Mouse (Mus musculus) intestine, embryonic 14.5 days (tissue): ENCODE measurements at regions not wholly inside any gene's neighbourhood (a gene's known extent, or its start where the extent isn't known, plus 50 kb on each side); places are given as distances from the start of the nearest gene placed in this dataset.

Source experiments
- ATAC-seq: fragments of 200-750 bp; cut with Nextera tagmentation; replicated peaks from 2 replicates; pipeline ENCODE4 v1.8.0; 2017; ENCODE audit warnings: low read depth, moderate number of reproducible peaks, moderate TSS enrichment, moderate library complexity; ENCODE audit not compliant: low FRiP score, low TSS enrichment
- DNase-seq: peaks from one replicate; pipeline ENCODE4 v3.0.0-alpha.2; 2018; ENCODE audit warnings: low spot score
- H3K27ac ChIP-seq: fragments of 300-500 bp; sonication (generic); 2 replicates; pipeline ENCODE4 v1.5.1; 2014; ENCODE audit warnings: low read depth, mild to moderate bottlenecking, control low read depth
- H3K27me3 ChIP-seq: fragments of 300-500 bp; sonication (generic); replicated peaks from 2 replicates; pipeline ENCODE4 v1.6.1; 2014; ENCODE audit warnings: low read length, control low read depth; ENCODE audit not compliant: control insufficient read depth, insufficient read depth
- H3K36me3 ChIP-seq: fragments of 300-500 bp; sonication (generic); 2 replicates; pipeline ENCODE4 v1.6.1; 2014; ENCODE audit warnings: low read length, control low read depth; ENCODE audit not compliant: control insufficient read depth, insufficient read depth
- H3K4me1 ChIP-seq: fragments of 300-500 bp; sonication (generic); replicated peaks from 2 replicates; pipeline ENCODE4 v1.6.1; 2014; ENCODE audit warnings: low read length, control low read depth, mixed read lengths; ENCODE audit not compliant: control insufficient read depth, insufficient read depth
- H3K4me2 ChIP-seq: fragments of 300-500 bp; sonication (generic); 2 replicates; pipeline ENCODE4 v1.6.1; 2014; ENCODE audit warnings: low read length
- H3K4me3 ChIP-seq: fragments of 300-500 bp; sonication (generic); 2 replicates; pipeline ENCODE4 v1.5.1; 2014; ENCODE audit warnings: low read depth, low read length, control low read depth, mixed read lengths
- H3K9ac ChIP-seq: fragments of 300-500 bp; sonication (generic); 2 replicates; pipeline ENCODE4 v1.6.1; 2014; ENCODE audit warnings: mild to moderate bottlenecking, low read length
- H3K9me3 ChIP-seq: fragments of 300-500 bp; sonication (generic); 2 replicates; pipeline ENCODE4 v1.6.1; 2016; ENCODE audit warnings: low read length, control low read depth; ENCODE audit not compliant: control insufficient read depth
- WGBS: fragments of 180-500 bp; shearing (Covaris S2); extraction: QIAGEN DNeasy Blood & Tissue Kit; methylation state at CpG from one replicate; pipeline ENCODE4 v1.1.7; 2014; 5-methylcytosine and 5-hydroxymethylcytosine counted together

- Histone ChIP-seq H3K36me3 (no peaks in the 10 kb centered on the region), H3K4me2 (no peak overlapping the region), H3K9ac (no peak overlapping the region), H3K27ac (no peak overlapping the region), H3K27me3 (no peaks in the 10 kb centered on the region), H3K4me1 (no peaks in the 10 kb centered on the region; the same call in 1 of the 2 replicates), H3K9me3 (no peaks in the 10 kb centered on the region), H3K4me3 (no peak overlapping the region)
- WGBS: 76% methylated on average over 8 of the region's 8 CpGs
- ATAC-seq (no peak), DNase-seq (no peak)
These were observed 272.2 kb upstream of the Tmem132c start for GRCm38 (mm10) chr5:126969373-126969772.

GRCm38 (mm10) chr5:126971284-126971683, 270.3 kb upstream of the Tmem132c start:
- H3K36me3 ChIP-seq: no peaks in the 10 kb centered on the region
- H3K4me3 ChIP-seq: no peak overlapping the region
- H3K27me3 ChIP-seq: no peaks in the 10 kb centered on the region
- H3K27ac ChIP-seq: no peak overlapping the region
- H3K9me3 ChIP-seq: no peaks in the 10 kb centered on the region
- H3K4me1 ChIP-seq: no peaks in the 10 kb centered on the region; the same call in 1 of the 2 replicates
- WGBS: 40% methylated on average over 2 of the region's 2 CpGs
- ATAC-seq (no peak), DNase-seq (no peak)
- no peak overlapping the region for H3K4me2 ChIP-seq
- no peak overlapping the region for H3K9ac ChIP-seq

- Histone ChIP-seq H3K4me1 (no peaks in the 10 kb centered on the region; the same call in 1 of the 2 replicates), H3K4me2 (no peak overlapping the region), H3K4me3 (no peak overlapping the region), H3K36me3 (no peaks in the 10 kb centered on the region), H3K9ac (no peak overlapping the region), H3K27me3 (no peaks in the 10 kb centered on the region), H3K27ac (no peak overlapping the region), H3K9me3 (no peaks in the 10 kb centered on the region)
- WGBS: 25% methylated on average over 1 of the region's 1 CpGs
- no peak for ATAC-seq
- no peak for DNase-seq
These were observed 269.6 kb upstream of the Tmem132c start for GRCm38 (mm10) chr5:126971981-126972380.

- ATAC-seq (no peak), DNase-seq (no peak)
- Histone ChIP-seq H3K27ac (no peak overlapping the region), H3K9ac (no peak overlapping the region), H3K4me1 (no peaks in the 10 kb centered on the region; the same call in 1 of the 2 replicates), H3K9me3 (no peaks in the 10 kb centered on the region), H3K36me3 (no peaks in the 10 kb centered on the region), H3K27me3 (no peaks in the 10 kb centered on the region), H3K4me3 (no peak overlapping the region), H3K4me2 (no peak overlapping the region)
- 61% methylated on average over 3 of the region's 3 CpGs for WGBS
These were observed 268.2 kb upstream of the Tmem132c start for GRCm38 (mm10) chr5:126973425-126973824.

- no peak overlapping the region for H3K4me2 ChIP-seq
- H3K4me1 ChIP-seq: no peaks in the 10 kb centered on the region; the same call in 1 of the 2 replicates
- H3K27me3 ChIP-seq: no peaks in the 10 kb centered on the region
- no peaks in the 10 kb centered on the region for H3K9me3 ChIP-seq
- no peak for DNase-seq
- H3K36me3 ChIP-seq: no peaks in the 10 kb centered on the region
- no peak overlapping the region for H3K27ac ChIP-seq
- no peak overlapping the region for H3K9ac ChIP-seq
- H3K4me3 ChIP-seq: no peak overlapping the region
- 90% methylated on average over 3 of the region's 3 CpGs for WGBS
- no peak for ATAC-seq
These were observed 267.0 kb upstream of the Tmem132c start for GRCm38 (mm10) chr5:126974565-126974964.

GRCm38 (mm10) chr5:126995577-126995976, 246.0 kb upstream of the Tmem132c start:
- WGBS: 54% methylated on average over 6 of the region's 6 CpGs
- ATAC-seq (no peak), DNase-seq (no peak)
- H3K4me2 ChIP-seq: no peak overlapping the region
- no peak overlapping the region for H3K4me3 ChIP-seq
- no peaks in the 10 kb centered on the region for H3K4me1 ChIP-seq
- no peak overlapping the region for H3K9ac ChIP-seq
- H3K27ac ChIP-seq: no peak overlapping the region
- no peaks in the 10 kb centered on the region for H3K36me3 ChIP-seq
- no peaks in the 10 kb centered on the region for H3K27me3 ChIP-seq
- no peaks in the 10 kb centered on the region for H3K9me3 ChIP-seq

GRCm38 (mm10) chr5:127014166-127014565, 227.4 kb upstream of the Tmem132c start:
- Histone ChIP-seq H3K9ac (no peak overlapping the region), H3K4me3 (no peak overlapping the region), H3K4me1 (no peaks in the 10 kb centered on the region), H3K4me2 (no peak overlapping the region), H3K27ac (no peak overlapping the region), H3K27me3 (no peaks in the 10 kb centered on the region), H3K9me3 (no peaks in the 10 kb centered on the region), H3K36me3 (no peaks in the 10 kb centered on the region)
- DNase-seq: no peak
- 67% methylated on average over 3 of the region's 3 CpGs for WGBS
- no peak for ATAC-seq

- no peak for DNase-seq
- no peak overlapping the region for H3K4me2 ChIP-seq
- H3K4me3 ChIP-seq: no peak overlapping the region
- no peaks in the 10 kb centered on the region for H3K9me3 ChIP-seq
- no peaks in the 10 kb centered on the region for H3K4me1 ChIP-seq
- 68% methylated on average over 4 of the region's 4 CpGs for WGBS
- no peaks in the 10 kb centered on the region for H3K36me3 ChIP-seq
- ATAC-seq: no peak
- H3K27me3 ChIP-seq: no peaks in the 10 kb centered on the region
- H3K27ac ChIP-seq: no peak overlapping the region
- no peak overlapping the region for H3K9ac ChIP-seq
These were observed 225.0 kb upstream of the Tmem132c start for GRCm38 (mm10) chr5:127016467-127017060.

GRCm38 (mm10) chr5:127017971-127018370, 223.6 kb upstream of the Tmem132c start:
- DNase-seq: no peak
- Histone ChIP-seq H3K4me2 (no peak overlapping the region), H3K9me3 (no peaks in the 10 kb centered on the region), H3K9ac (no peak overlapping the region), H3K4me3 (no peak overlapping the region), H3K36me3 (no peaks in the 10 kb centered on the region), H3K27me3 (no peaks in the 10 kb centered on the region), H3K27ac (no peak overlapping the region), H3K4me1 (no peaks in the 10 kb centered on the region)
- ATAC-seq: no peak
- 85% methylated on average over 4 of the region's 4 CpGs for WGBS
